Mouse (Mus musculus) heart, adult 11 months (tissue): ENCODE measurements around the gene Tnni2.
A peak's percentile ranks its signal among the peaks of the same experiment; 100 is the strongest.

Experiments used
- DNase-seq: peaks from one replicate; pipeline ENCODE4 v3.0.0; 2022

Gene Tnni2

GRCm38 (mm10) chr7:142431106-142431505, 10.5 kb upstream of the Tnni2 start:
- DNase-seq, result peak; percentile 89

- peak; percentile 94 for DNase-seq
These were observed 8.0 kb upstream of the Tnni2 start for GRCm38 (mm10) chr7:142433623-142434022.

- no peak for DNase-seq
These were observed 7.3 kb upstream of the Tnni2 start, which contains the start of gene Syt8 for GRCm38 (mm10) chr7:142434137-142434865. Gene Syt8 (plus strand): TSS chr7:142434850.

DNA sequence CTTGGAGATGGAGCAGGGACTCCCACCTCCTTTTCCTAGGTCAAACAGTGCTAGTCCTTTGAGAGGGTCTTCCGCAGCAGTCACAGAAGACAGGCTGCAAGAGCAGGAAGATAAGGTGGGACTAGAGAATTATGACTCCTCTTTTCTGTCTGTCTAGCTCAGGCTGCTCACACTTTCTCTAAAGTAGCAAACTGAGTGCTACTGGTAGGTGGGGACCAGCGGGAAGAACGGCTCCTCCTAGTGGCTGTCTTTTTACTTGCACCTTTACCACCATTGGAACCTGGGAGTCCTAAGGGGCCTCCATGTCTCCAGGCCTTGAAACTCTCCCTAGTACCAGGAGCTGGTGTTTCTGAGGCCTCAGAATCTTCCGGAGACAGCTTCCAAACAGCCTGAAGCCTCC, 6.1 kb upstream of the Tnni2 start:
- DNase-seq, result peak; percentile 96

DNA sequence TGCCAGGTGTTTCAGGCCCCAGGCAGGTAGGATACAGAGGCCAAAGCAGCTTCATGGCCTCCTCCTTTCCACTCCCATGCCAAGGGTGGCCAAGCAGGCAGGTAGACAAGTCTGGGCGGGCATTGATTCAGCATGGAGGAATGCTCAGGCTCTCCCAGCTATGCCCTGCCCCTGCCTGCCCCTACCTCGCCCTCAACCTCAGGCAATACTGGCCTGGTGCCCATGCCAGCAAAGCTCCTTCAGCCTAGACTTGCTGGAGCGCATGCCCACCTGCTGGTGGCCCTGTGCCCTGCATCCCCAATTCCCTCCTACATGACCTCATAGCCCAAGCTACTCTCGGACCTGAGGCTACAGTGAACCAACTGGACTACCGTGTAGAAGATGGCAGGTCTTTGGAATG, 4.3 kb upstream of the Tnni2 start:
- no peak for DNase-seq

- DNase-seq, result peak; percentile 91
These were observed 1.6 kb upstream of the Tnni2 start for GRCm38 (mm10) chr7:142439966-142440365.

GRCm38 (mm10) chr7:142440657-142441114, 922 bp upstream of the Tnni2 start:
- peak; percentile 97 for DNase-seq

GRCm38 (mm10) chr7:142442081-142442907, 686 bp downstream of the Tnni2 start:
- peak; percentile 91 for DNase-seq

DNA sequence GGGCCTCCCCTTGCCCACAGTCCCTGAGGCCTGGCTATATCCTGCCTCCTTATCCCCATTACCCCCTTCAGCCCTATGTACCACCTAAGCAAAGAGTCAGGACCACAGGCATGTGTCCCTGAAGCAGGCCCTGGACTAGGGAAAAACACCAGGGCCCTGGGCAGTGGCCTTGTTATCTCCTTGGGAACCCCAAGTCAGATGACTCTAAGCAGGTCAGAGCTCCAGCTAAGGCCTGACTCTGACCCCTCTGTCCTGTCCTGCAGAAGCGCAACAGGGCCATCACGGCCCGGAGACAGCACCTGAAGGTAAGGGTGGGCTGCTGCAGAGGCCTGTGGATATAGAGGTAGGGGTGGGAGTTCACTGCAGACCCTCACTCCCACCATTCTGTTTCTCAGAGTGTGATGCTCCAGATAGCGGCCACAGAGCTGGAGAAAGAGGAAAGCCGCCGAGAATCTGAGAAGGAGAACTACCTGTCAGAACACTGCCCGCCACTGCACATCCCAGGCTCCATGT, 1.4 kb downstream of the Tnni2 start:
- DNase-seq, result peak; percentile 93

DNA sequence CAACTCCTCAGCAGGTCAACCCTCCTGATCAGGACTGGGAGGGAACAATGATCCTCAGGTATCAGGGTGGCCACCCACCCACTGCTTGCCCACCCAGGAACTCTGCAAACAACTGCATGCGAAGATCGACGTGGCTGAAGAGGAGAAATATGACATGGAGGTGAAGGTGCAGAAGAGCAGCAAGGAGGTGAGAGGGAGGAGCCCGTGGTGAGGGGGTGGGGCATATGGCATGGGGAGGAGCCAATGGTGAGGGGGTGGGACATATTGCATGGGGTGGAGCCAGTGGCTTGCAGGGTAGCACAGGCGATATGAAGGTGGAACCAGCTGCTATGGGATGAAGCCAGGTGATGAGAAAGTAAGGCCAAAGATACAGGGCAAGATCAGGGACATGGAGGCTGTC, 1.9 kb downstream of the Tnni2 start:
- DNase-seq, result peak; percentile 91

DNA sequence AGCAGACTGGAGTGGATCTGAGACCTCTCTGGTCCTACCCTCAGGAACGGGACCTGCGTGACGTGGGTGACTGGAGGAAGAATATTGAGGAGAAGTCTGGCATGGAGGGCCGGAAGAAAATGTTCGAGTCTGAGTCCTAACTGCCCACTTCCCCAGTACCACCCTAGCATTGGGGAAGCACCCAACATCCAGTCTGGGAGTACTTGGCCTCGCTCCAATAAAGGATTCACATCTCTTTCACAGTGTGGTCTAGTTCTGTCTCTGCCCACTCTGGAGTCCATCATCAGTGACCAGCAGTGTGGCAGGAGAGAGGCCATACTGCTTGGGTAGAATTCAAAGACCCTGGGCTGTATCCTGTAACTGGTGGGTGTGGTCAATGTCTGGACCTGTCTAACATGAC, 2.6 kb downstream of the Tnni2 start:
- DNase-seq, result peak; percentile 91

- DNase-seq, result peak; percentile 85
These were observed 3.7 kb downstream of the Tnni2 start for GRCm38 (mm10) chr7:142445324-142445723.

GRCm38 (mm10) chr7:142446264-142446663, 4.7 kb downstream of the Tnni2 start:
- DNase-seq, result peak; percentile 53

DNA sequence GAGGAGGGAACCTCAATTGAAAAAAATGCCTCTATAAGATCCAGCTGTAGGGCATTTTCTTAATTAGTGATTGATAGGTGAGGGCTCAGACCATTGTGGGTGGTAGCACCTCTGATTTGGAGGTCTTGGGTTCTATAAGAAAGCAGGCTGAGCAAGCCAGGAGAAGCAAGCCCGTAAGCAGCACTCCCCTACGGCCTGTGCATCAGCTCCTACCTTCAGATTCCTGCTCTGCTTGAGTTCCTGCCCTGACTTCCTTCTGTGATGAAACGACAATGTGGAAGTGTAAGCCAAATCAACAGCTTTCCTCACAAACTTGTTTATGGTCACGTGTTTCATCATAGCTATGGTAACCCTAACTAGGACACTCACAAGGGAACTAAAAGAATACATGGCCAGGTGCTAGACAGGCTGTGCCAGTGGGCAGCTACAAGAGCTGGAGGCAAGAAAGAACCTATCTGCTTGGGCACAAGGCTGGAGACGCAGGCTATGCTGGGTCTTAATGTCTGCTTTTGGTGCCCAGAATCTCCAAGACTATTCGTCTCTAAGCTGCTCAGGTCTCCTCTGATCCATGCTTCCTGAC, 7.5 kb downstream of the Tnni2 start:
- DNase-seq, result peak; percentile 83

DNA sequence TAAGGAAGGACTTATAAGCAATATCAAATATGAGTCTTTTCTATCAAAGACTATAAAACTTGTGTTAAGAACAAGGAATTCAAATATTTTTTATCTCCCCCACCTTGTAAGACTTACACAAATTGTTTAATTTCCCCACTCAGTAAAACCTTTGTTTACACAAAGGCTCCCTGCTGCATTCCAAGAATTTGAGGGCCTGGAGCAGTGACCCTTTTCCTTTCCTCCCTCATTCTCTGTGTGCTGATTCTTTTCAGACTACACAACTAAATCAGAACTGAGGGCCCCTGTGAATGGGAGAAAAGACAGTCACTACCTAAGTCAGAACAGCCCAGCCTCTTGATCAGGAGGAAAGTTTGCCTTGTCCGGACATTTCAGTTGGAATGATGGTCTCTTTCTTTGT, 13.1 kb downstream of the Tnni2 start:
- no peak for DNase-seq

DNA sequence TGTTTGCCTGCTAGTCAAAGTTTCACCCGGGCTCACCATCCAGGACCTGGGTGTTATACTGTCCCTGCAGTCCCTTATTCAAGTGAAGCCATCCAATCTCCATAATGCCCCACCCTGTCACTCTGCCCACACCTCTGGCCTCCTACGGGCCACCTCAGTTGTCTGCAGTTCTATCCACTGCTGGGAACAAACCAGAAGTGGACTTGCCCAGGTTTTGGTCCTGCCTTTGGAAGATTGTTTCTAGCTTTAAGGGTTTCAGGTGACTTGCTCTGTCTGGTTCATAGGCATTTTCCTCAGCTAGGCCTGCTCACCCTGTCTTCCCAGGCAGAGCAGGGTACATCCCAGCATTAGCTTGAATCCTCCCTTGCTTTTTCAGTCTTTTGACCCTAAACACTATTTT, 13.6 kb downstream of the Tnni2 start:
- DNase-seq, result peak; percentile 76

DNA sequence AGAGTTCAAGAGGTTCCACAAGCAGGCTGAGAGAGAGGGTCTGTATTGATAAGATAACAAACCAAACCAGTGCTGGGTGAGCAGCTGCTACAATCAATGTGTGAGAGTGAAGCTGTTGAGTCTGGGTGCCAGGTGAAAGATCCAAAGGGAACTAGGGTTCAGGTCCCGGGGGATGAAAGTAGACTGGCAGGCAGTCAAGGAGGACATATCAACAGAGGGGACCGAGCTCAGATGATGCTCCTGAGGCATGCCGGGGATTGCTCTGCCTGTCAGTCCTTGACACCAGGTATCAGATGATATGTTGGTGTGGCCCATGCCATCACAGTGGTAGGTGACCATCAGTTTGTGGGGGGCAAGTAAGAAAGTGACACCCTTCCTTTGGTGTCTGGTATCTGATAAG, 15.2 kb downstream of the Tnni2 start:
- peak; percentile 93 for DNase-seq

DNA sequence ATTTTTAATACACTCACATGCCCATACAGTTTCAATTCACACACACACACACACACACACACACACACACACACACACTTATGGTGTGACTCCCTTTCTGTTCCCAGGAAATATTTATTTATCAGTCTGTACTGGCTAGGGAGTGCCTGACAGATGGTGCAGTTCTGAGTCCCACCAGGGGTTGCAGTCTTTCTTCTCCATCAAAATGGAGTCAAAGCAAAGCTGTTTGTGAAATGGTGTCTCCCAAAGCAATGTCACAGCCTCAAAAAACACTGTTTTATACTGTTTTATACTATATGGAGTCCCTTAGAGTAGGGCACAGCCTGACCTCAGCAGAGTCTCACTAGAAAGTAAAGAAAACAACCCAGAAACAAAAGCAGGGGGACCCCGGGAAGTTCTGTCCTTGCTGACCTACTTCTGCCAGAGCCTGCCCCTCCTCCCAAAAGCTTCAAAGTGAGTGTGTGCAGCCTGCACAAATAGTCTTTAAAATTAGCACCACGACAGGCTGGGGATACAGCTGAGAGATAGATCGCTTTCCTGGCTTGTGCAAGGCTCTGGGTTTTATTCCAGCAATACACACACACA, 15.7 kb downstream of the Tnni2 start:
- DNase-seq, result peak; percentile 96

DNA sequence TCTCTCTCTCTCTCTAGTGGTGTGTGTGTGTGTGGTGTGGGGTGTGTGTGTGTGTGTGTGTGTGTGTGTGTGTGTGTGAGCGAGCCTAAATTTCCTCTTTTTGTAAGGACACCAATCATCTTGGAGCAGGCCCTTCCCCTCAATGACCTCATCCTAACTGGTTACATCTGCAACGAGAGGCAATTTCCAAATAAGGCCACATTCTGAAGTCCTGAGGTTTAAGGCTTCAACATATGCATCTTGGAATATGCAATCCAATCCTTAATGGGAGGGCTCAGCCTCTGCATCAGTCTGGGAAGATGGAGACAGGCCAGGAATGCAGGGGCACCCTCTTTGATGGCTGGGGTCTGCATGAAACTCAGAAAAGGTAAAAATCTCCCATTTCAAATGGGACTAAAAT, 16.4 kb downstream of the Tnni2 start:
- peak; percentile 94 for DNase-seq

DNA sequence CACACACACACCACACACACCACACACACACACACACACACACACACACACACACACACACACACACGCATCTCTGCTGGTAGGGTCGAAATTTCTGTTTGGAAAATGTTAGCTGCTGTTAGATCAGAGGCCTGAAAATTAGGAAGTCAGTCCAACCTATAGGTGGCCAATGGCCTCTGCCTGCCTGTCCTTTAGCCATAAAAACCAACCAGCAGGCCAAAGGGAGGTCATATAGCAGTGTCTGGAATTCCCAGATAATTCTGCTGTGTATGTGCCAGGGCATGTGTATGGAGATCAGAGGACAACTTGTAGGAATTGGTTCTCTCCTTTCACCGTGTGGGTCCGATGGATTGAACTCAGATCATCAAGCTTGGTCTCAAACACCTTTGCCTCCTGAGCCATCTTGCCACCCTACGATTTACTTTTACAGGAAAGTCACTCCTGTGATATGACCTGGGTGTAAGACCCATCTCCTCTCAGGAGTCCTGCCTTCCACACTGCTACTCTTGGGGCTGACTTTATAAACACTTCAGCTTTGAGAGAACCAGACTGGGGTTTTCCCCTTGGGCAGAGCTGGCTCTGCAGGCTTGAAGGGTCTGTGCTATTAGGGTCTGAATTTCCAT, 17.2 kb downstream of the Tnni2 start:
- DNase-seq, result peak; percentile 76

DNA sequence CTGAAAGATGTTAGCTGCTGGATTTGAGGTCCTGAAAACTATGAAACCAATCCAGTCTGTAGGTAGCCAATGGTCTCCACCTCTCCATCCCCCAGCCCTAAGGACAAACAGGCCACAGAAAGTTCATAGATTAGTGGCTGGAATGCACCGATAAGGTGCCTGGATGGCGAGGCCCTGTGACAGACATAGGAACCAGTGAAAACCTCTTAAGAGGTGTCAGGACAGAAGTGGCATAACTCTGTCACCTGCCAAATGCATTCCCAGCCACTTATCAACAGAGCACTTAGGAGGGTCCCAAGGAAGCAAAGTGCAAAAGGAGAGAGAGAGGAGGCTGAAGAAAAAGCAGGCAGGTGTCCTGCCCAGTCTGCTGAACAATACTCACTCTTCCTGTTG, 17.7 kb downstream of the Tnni2 start:
- peak; percentile 97 for DNase-seq

DNA sequence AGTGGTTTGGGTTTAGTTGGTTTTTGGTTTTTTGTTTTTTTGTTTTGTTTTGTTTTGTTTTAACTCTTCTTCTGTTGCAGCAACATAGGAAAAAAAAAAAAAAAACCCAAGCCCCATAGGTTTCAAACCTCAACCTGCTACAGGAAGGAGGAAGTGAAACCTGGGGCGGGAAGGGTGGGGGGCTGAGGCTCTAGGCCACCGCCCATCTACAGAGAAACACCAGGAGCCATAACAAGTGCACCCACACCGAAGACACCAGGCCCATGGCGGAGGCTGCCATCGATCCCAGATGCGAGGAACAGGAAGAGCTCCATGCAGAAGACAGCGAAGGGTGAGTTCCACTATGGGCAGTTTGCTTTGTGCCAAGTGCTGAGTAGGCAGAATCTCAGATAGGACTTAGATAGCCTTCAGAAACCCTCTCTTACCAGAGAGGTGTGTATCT, 19.0 kb downstream of the Tnni2 start, which contains the start of gene Lsp1:
Gene Lsp1 (plus strand): TSS at position 174 of the 442 bp plus-strand sequence.
- peak; percentile 89 for DNase-seq
